Mouse (Mus musculus) olfactory bulb, adult 2 months (tissue): ENCODE measurements at regions not wholly inside any gene's neighbourhood (a gene's known extent, or its start where the extent isn't known, plus 50 kb on each side); places are given as distances from the start of the nearest gene placed in this dataset.

ENCODE experiments used
- CTCF ChIP-seq: fragments of 200-500 bp; IDR thresholded peaks from 2 replicates; pipeline ENCODE4 v1.5.1; 2012; ENCODE audit warnings: low read depth, mild to moderate bottlenecking, low read length, moderate library complexity; ENCODE audit not compliant: insufficient read depth
- POLR2A ChIP-seq: fragments of 200-500 bp; IDR thresholded peaks from 2 replicates; pipeline ENCODE4 v1.6.1; 2012; ENCODE audit warnings: mild to moderate bottlenecking, low read depth, low read length, moderate library complexity; ENCODE audit not compliant: insufficient read depth

DNA sequence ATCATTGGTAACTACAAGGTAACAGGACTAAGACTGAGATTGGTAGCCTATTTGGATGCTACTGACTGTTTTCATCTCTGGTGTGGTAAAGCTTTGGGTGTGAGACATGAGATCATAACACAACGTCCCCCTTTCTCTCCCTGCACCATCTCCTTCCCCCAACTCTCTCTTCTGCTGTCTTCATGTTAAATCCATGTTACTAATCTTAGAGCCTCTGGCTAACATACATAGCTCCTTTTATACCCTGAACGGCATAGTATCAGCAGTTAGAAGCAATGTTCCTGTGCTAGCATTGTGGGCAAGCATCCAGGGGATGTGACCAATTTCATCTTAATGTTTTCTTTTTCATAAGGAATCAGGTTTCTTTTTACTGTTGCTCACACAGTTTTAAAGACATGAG, 365.1 kb upstream of the Fam241a start:
- TF ChIP-seq POLR2A, result no peak
- TF ChIP-seq CTCF, result no peak
